Mouse (Mus musculus): ENCODE measurements around the gene H2-Ob.

GRCm38 (mm10) chr17:34202760-34203442 lies 35.8 kb upstream of the H2-Ob start:
- no peak for TF ChIP-seq NRF1 (IDR thresholded peaks at IDR 0.05; ENCODE audit: low read depth, low read length)
- TF ChIP-seq MAX (IDR thresholded peaks at IDR 0.05; ENCODE audit: low read length) = no peak
- no peak for TF ChIP-seq RCOR1 (conservative IDR thresholded peaks at IDR 0.05; ENCODE audit: low read depth, low read length)
- TF ChIP-seq TCF12 (IDR thresholded peaks at IDR 0.05; ENCODE audit: low read depth, low read length) = no peak

Measured in CH12.LX (cell line).